Mouse (Mus musculus) naive thymus-derived CD4-positive, alpha-beta T cell, adult 2 months (primary cell): ENCODE data around the gene Znrf2.
A peak's percentile ranks its signal among the peaks of the same experiment; 100 is the strongest.

Source experiments
- DNase-seq: peaks from one replicate; pipeline ENCODE4 v3.0.0-alpha.2; 2011; ENCODE audit warnings: low read depth

Gene Znrf2

GRCm38 (mm10) chr6:54816388-54817065 is at the start of gene Znrf2:
Znrf2 (plus strand) TSS chr6:54816916.
- peak; percentile 98 for DNase-seq

GRCm38 (mm10) chr6:54767746-54768145 is 49.0 kb upstream of the Znrf2 start:
- no peak for DNase-seq

GRCm38 (mm10) chr6:54770766-54771165 is 46.0 kb upstream of the Znrf2 start:
- no peak for DNase-seq

- DNase-seq, result no peak
These were observed 45.5 kb upstream of the Znrf2 start for GRCm38 (mm10) chr6:54771171-54771570.

- no peak for DNase-seq
These were observed 44.6 kb upstream of the Znrf2 start for GRCm38 (mm10) chr6:54772078-54772477.

- DNase-seq, result no peak
These were observed 41.0 kb upstream of the Znrf2 start for GRCm38 (mm10) chr6:54775739-54776138.

- no peak for DNase-seq
These were observed 39.1 kb upstream of the Znrf2 start for GRCm38 (mm10) chr6:54777661-54778060.

GRCm38 (mm10) chr6:54779968-54780367 is 36.7 kb upstream of the Znrf2 start:
- DNase-seq, result no peak

GRCm38 (mm10) chr6:54780569-54781304 is 36.0 kb upstream of the Znrf2 start:
- no peak for DNase-seq

GRCm38 (mm10) chr6:54781881-54782280 is 34.8 kb upstream of the Znrf2 start:
- no peak for DNase-seq

GRCm38 (mm10) chr6:54785098-54785730 is 31.5 kb upstream of the Znrf2 start:
- DNase-seq, result no peak

- DNase-seq, result no peak
These were observed 29.9 kb upstream of the Znrf2 start for GRCm38 (mm10) chr6:54786766-54787165.

GRCm38 (mm10) chr6:54788493-54788892 is 28.2 kb upstream of the Znrf2 start:
- no peak for DNase-seq

- DNase-seq, result no peak
These were observed 27.6 kb upstream of the Znrf2 start for GRCm38 (mm10) chr6:54789139-54789538.

GRCm38 (mm10) chr6:54790071-54790470 is 26.6 kb upstream of the Znrf2 start:
- no peak for DNase-seq

GRCm38 (mm10) chr6:54793853-54794252 is 22.9 kb upstream of the Znrf2 start:
- DNase-seq, result no peak

- DNase-seq, result no peak
These were observed 22.3 kb upstream of the Znrf2 start for GRCm38 (mm10) chr6:54794372-54794771.

GRCm38 (mm10) chr6:54794991-54795390 is 21.7 kb upstream of the Znrf2 start:
- no peak for DNase-seq

GRCm38 (mm10) chr6:54795971-54796370 is 20.7 kb upstream of the Znrf2 start:
- no peak for DNase-seq

- DNase-seq, result no peak
These were observed 14.4 kb upstream of the Znrf2 start for GRCm38 (mm10) chr6:54802348-54802747.

- no peak for DNase-seq
These were observed 12.5 kb upstream of the Znrf2 start for GRCm38 (mm10) chr6:54804066-54804864.

- no peak for DNase-seq
These were observed 10.9 kb upstream of the Znrf2 start for GRCm38 (mm10) chr6:54805779-54806178.
